Mouse (Mus musculus): ENCODE data around the gene Cdk18. TPM values are rescaled to one million over a fixed set of nuclear protein-coding genes. Genes with fewer than 3 reads are reported as not detected.

Gene Cdk18
- polyA plus RNA-seq, 1 experiment from 2014 or later: 0.42 TPM

DNA sequence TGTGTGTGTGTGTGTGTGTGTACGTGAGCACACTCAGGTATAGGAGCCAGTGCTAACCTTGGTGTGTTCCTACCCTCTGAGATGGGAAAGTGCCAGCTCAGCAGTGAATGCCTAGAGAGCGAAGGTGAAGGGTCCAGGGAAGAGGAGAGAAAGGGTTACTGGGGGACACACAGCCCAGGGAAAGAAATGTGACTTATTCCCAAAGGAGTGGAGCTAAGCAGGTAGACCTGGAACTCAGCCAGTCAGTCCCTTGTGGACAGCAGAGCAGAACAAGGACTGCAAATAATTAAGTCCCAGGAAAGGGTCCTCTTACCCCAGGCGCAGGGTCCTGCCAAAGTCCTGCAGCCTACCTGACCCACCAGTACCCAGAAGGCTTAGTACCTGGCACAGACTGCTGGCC is 2.6 kb downstream of the Cdk18 start:
- no peak for ATAC-seq (ENCODE audit: low read depth)
- 88% methylated on average over 3 of the region's 3 CpGs for WGBS

DNA sequence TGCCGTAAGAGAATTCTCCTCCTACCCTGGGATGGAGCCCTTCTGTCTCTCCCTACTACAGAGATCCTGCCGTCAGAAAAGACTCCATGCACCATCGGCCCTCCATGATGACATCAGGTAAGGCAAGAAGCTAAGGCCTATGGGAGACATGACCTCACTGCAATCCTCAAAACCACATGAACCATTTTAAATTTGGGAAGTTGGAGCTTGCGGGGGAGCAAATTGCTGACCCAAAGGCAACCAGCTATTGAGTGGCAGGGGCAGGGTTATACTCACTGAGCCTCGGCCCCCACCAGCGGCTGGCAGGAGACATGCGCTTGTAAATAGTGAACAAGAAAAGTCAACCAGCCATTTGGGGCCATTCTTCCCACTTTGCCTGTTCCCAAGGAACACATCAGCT is 3.9 kb downstream of the Cdk18 start:
- ATAC-seq (ENCODE audit: low read depth): no peak
- H3K9ac ChIP-seq (replicated peaks; ENCODE audit: low read depth, low read length): no peak overlapping the region
- 0 out of 2 replicates have a peak, but pooled peaks cover 7% of the 10 kb centered on the region for H3K27me3 ChIP-seq (ENCODE audit: control insufficient read depth, insufficient read depth, low read length)
- no peaks in the 10 kb centered on the region for H3K36me3 ChIP-seq (ENCODE audit: control insufficient read depth, insufficient read depth, low read length)
- H3K4me1 ChIP-seq (ENCODE audit: control insufficient read depth, insufficient read depth, low read length): peaks cover 6% of the 10 kb centered on the region; the same call in 1 of the 2 replicates
- 83% methylated on average over 7 of the region's 7 CpGs for WGBS
- H3K9me3 ChIP-seq (ENCODE audit: control insufficient read depth, low read length): no peaks in the 10 kb centered on the region
- H3K4me3 ChIP-seq (ENCODE audit: low read depth, low read length): no peak overlapping the region
- H3K27ac ChIP-seq (ENCODE audit: low read depth, low read length): no peak overlapping the region
- H3K4me2 ChIP-seq (ENCODE audit: low read depth, low read length): no peak overlapping the region

More for the DNA sequence above, 2.6 kb downstream of the Cdk18 start:
- H3K9ac ChIP-seq (replicated peaks; ENCODE audit: low read depth, low read length): no peak overlapping the region
- no peak overlapping the region for H3K4me3 ChIP-seq (ENCODE audit: low read depth, low read length)
- no peak overlapping the region for H3K4me2 ChIP-seq (ENCODE audit: low read depth, low read length)
- H3K27me3 ChIP-seq (ENCODE audit: control insufficient read depth, insufficient read depth, low read length): 0 out of 2 replicates have a peak, but pooled peaks cover 7% of the 10 kb centered on the region
- no peaks in the 10 kb centered on the region for H3K36me3 ChIP-seq (ENCODE audit: control insufficient read depth, insufficient read depth, low read length)
- peaks cover 6% of the 10 kb centered on the region; the same call in 1 of the 2 replicates for H3K4me1 ChIP-seq (ENCODE audit: control insufficient read depth, insufficient read depth, low read length)
- H3K9me3 ChIP-seq (ENCODE audit: control insufficient read depth, low read length): no peaks in the 10 kb centered on the region
- no peak overlapping the region for H3K27ac ChIP-seq (ENCODE audit: low read depth, low read length)

DNA sequence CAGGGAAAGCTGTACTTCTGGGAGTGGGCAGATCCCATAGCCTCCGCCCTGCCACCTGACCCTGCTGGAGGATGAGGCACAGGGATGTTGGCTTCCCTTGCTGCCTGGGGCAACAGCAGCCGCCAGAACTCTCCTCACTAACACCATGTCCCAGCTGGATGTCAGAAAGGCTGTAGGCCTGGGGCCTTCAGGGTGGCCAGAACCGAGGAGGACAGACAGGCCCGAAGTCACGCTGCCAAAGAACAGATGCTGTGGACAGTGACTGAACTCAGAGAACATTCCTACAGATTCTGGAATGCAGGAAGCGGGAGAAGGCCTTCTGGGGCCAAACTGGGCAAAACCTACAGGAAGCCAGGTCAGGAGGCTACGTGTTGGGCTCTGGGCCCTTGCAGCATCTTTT is 11.2 kb downstream of the Cdk18 start:
- H3K4me3 ChIP-seq (ENCODE audit: low read depth, low read length): no peak overlapping the region
- 74% methylated on average over 7 of the region's 7 CpGs for WGBS
- H3K27ac ChIP-seq (ENCODE audit: low read depth, low read length): no peak overlapping the region
- ATAC-seq (ENCODE audit: low read depth): no peak
- no peak overlapping the region for H3K9ac ChIP-seq (replicated peaks; ENCODE audit: low read depth, low read length)
- H3K4me2 ChIP-seq (ENCODE audit: low read depth, low read length): no peak overlapping the region
- no peaks in the 10 kb centered on the region for H3K4me1 ChIP-seq (ENCODE audit: control insufficient read depth, insufficient read depth, low read length)
- no peaks in the 10 kb centered on the region for H3K36me3 ChIP-seq (ENCODE audit: control insufficient read depth, insufficient read depth, low read length)
- no peaks in the 10 kb centered on the region for H3K9me3 ChIP-seq (ENCODE audit: control insufficient read depth, low read length)
- no peaks in the 10 kb centered on the region for H3K27me3 ChIP-seq (ENCODE audit: control insufficient read depth, insufficient read depth, low read length)

DNA sequence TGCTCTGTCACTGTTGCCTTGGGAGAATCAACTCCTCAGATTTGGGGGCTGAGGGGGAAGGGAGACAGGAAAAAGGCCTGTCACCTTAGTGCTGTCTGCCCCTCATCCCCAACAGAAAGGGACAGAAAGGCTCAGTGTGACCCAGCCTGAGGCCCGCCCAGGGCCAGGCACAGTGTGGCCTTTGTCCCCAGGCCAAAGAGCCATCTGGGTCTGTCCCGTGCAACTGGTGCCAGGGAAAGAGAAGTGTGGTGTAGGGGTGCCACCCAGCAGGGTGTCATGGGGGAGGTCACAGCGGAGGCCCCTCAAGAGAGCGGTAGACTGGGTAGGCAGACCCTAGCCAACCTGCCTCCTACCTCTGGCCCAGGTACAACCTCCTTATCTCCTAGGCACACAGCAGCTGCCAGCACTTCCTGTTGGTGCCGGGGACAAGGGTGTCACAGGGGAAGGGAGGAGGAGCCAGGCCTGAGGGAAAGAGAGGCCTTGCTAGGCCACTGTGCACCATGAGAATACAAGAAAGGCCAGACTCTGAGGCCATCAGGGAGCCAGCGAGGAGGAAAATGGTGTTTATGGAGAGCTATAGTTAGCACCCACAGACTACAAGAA is 13.6 kb downstream of the Cdk18 start:
- Histone ChIP-seq H3K9me3 (ENCODE audit: control insufficient read depth, low read length) (no peaks in the 10 kb centered on the region), H3K4me1 (ENCODE audit: control insufficient read depth, insufficient read depth, low read length) (no peaks in the 10 kb centered on the region), H3K36me3 (ENCODE audit: control insufficient read depth, insufficient read depth, low read length) (no peaks in the 10 kb centered on the region), H3K4me3 (ENCODE audit: low read depth, low read length) (no peak overlapping the region), H3K4me2 (ENCODE audit: low read depth, low read length) (no peak overlapping the region), H3K9ac (replicated peaks; ENCODE audit: low read depth, low read length) (no peak overlapping the region), H3K27me3 (ENCODE audit: control insufficient read depth, insufficient read depth, low read length) (no peaks in the 10 kb centered on the region), H3K27ac (ENCODE audit: low read depth, low read length) (no peak overlapping the region)
- WGBS: 76% methylated on average over 6 of the region's 6 CpGs
- no peak for ATAC-seq (ENCODE audit: low read depth)

DNA sequence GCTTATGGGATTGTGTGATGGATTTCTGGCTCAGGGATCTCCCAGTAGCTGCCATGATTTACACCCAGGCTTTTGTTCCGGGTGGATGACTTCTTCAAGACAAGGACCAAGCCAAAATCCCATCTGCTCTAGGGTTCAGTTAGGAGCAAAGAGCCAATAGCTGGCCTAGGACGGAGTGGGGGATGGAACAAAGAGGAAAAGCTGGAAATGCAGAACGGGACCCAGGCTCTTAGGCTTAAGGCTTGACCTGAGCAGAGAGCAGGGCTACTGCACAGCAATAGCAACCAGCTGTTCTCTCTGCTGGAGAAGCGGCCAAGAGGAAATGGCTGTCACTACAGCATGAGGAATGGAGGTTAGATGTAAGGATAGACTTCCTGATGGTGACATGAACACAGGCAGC is 14.2 kb downstream of the Cdk18 start:
- Histone ChIP-seq H3K9ac (replicated peaks; ENCODE audit: low read depth, low read length) (no peak overlapping the region), H3K27ac (ENCODE audit: low read depth, low read length) (no peak overlapping the region), H3K4me1 (ENCODE audit: control insufficient read depth, insufficient read depth, low read length) (no peaks in the 10 kb centered on the region), H3K36me3 (ENCODE audit: control insufficient read depth, insufficient read depth, low read length) (no peaks in the 10 kb centered on the region), H3K4me3 (ENCODE audit: low read depth, low read length) (no peak overlapping the region), H3K27me3 (ENCODE audit: control insufficient read depth, insufficient read depth, low read length) (no peaks in the 10 kb centered on the region), H3K4me2 (ENCODE audit: low read depth, low read length) (no peak overlapping the region), H3K9me3 (ENCODE audit: control insufficient read depth, low read length) (no peaks in the 10 kb centered on the region)
- 34% methylated on average over 4 of the region's 4 CpGs for WGBS
- ATAC-seq (ENCODE audit: low read depth): no peak

DNA sequence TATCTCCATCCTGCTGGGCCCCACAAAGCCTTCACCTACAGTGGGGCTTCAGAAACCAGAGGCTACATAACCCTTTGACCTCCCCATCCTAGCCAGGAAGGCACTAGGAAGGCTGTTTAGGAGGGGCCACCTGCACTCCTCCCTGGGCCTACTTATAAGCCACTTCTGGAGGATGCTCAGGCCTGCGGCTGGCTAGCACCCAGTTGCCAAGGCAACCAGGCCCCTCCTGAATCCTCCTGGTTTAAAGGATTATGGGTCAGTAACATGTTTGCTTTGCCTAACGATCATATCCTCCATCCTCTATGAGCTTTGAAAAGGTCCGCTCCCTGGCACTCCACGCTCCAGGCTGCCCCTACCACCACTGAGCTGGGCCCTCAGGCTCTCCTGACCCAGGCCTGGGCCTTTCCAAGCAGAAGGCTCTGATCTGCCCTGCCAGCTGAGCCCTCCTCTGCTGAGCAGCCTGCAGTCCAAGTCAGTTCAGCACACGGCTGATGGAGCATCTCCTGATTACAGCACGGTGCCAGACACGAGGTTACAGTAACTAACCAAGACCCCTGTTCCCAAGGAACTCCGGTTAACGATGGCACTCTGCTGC is 16.0 kb downstream of the Cdk18 start:
- no peak overlapping the region for H3K9ac ChIP-seq (replicated peaks; ENCODE audit: low read depth, low read length)

DNA sequence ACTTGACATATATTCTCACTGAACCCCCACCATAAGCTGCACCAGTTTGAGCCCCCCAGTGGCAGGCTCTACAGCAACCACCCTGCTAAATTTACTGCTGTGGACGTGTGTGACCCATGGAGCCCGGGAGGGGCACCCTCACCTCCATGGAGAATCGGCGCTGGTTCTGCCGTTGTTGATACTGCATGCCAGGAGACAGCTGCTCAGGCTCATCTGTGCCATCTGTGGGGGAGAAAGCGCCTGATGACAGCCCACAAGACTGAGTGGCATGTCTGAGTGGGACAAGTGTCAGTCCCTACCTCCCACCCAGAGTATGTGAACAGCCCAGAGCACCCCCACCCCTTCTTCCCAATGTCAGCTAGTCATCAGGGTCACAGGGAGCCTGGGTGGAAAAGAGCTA is 17.6 kb downstream of the Cdk18 start:
- no peaks in the 10 kb centered on the region for H3K4me1 ChIP-seq (ENCODE audit: control insufficient read depth, insufficient read depth, low read length)
- no peak overlapping the region for H3K27ac ChIP-seq (ENCODE audit: low read depth, low read length)
- ATAC-seq (ENCODE audit: low read depth): no peak
- no peak overlapping the region for H3K4me2 ChIP-seq (ENCODE audit: low read depth, low read length)
- H3K9me3 ChIP-seq (ENCODE audit: control insufficient read depth, low read length): no peaks in the 10 kb centered on the region
- no peaks in the 10 kb centered on the region for H3K27me3 ChIP-seq (ENCODE audit: control insufficient read depth, insufficient read depth, low read length)
- H3K9ac ChIP-seq (replicated peaks; ENCODE audit: low read depth, low read length): no peak overlapping the region
- no peaks in the 10 kb centered on the region for H3K36me3 ChIP-seq (ENCODE audit: control insufficient read depth, insufficient read depth, low read length)
- no peak overlapping the region for H3K4me3 ChIP-seq (ENCODE audit: low read depth, low read length)
- 79% methylated on average over 6 of the region's 6 CpGs for WGBS

More for the DNA sequence above, 16.0 kb downstream of the Cdk18 start:
- H3K4me3 ChIP-seq (ENCODE audit: low read depth, low read length): no peak overlapping the region
- WGBS: 47% methylated on average over 9 of the region's 9 CpGs
- H3K27me3 ChIP-seq (ENCODE audit: control insufficient read depth, insufficient read depth, low read length): no peaks in the 10 kb centered on the region
- no peak overlapping the region for H3K4me2 ChIP-seq (ENCODE audit: low read depth, low read length)
- ATAC-seq (ENCODE audit: low read depth): peak; percentile 32; the same call in 1 of the 2 replicates
- no peaks in the 10 kb centered on the region for H3K9me3 ChIP-seq (ENCODE audit: control insufficient read depth, low read length)
- no peaks in the 10 kb centered on the region for H3K4me1 ChIP-seq (ENCODE audit: control insufficient read depth, insufficient read depth, low read length)
- H3K36me3 ChIP-seq (ENCODE audit: control insufficient read depth, insufficient read depth, low read length): no peaks in the 10 kb centered on the region
- H3K27ac ChIP-seq (ENCODE audit: low read depth, low read length): no peak overlapping the region

DNA sequence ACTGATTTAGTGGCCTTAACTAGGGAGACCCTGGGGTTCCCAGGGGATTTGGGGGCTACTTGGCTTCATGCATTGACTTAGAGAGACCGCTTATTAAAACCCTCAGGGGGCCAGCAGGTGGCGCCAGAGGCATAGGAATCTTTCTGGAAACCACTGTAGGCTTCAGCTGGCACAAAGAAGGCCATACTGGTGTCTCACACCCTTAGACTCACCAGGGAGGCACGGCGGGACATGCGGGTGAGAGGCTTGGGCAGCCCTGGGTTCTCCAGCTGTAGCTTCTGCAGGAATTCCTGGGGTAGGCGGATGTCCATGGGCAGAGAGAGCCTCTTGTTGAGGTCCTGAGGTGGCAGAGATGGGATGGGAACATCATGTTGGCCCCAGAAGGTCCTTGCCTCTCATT is 18.2 kb downstream of the Cdk18 start:
- peak; percentile 68 for ATAC-seq (ENCODE audit: low read depth)
- Histone ChIP-seq H3K4me3 (ENCODE audit: low read depth, low read length) (no peak overlapping the region), H3K4me1 (ENCODE audit: control insufficient read depth, insufficient read depth, low read length) (no peaks in the 10 kb centered on the region), H3K9me3 (ENCODE audit: control insufficient read depth, low read length) (no peaks in the 10 kb centered on the region), H3K27ac (ENCODE audit: low read depth, low read length) (no peak overlapping the region), H3K4me2 (ENCODE audit: low read depth, low read length) (no peak overlapping the region), H3K36me3 (ENCODE audit: control insufficient read depth, insufficient read depth, low read length) (no peaks in the 10 kb centered on the region), H3K9ac (replicated peaks; ENCODE audit: low read depth, low read length) (no peak overlapping the region), H3K27me3 (ENCODE audit: control insufficient read depth, insufficient read depth, low read length) (no peaks in the 10 kb centered on the region)
- WGBS: 20% methylated on average over 6 of the region's 6 CpGs

DNA sequence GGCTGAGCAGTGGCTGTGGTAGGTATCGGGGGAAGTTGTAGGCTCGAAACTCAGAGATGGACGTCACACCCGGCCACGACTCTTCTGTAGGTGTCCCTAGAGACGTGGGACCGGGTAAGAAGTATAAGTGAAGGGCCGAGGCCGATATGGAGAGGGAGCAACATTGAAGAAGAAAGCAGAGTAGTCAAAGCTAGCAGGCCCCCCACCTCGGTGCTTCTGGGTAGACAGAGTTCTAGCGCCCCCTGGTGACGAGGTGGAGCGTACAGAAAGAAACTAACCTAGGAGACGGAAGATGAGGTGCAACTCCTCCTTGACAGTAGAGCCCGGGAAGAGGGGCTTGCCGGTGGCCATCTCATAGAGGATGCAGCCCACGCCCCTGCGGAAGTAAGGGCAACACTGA is 22.9 kb downstream of the Cdk18 start:
- no peaks in the 10 kb centered on the region for H3K4me1 ChIP-seq (ENCODE audit: control insufficient read depth, insufficient read depth, low read length)
- ATAC-seq (ENCODE audit: low read depth): no peak
- H3K27me3 ChIP-seq (ENCODE audit: control insufficient read depth, insufficient read depth, low read length): no peaks in the 10 kb centered on the region
- no peaks in the 10 kb centered on the region for H3K9me3 ChIP-seq (ENCODE audit: control insufficient read depth, low read length)
- 34% methylated on average over 18 of the region's 18 CpGs for WGBS
- no peak overlapping the region for H3K4me3 ChIP-seq (ENCODE audit: low read depth, low read length)
- no peaks in the 10 kb centered on the region for H3K36me3 ChIP-seq (ENCODE audit: control insufficient read depth, insufficient read depth, low read length)
- H3K27ac ChIP-seq (ENCODE audit: low read depth, low read length): no peak overlapping the region
- H3K9ac ChIP-seq (replicated peaks; ENCODE audit: low read depth, low read length): no peak overlapping the region
- H3K4me2 ChIP-seq (ENCODE audit: low read depth, low read length): no peak overlapping the region

Data from neural tube, embryonic 14.5 days (tissue).